Mouse (Mus musculus) cerebellum, postnatal 36 days (tissue): ENCODE results near the gene Tas2r108.

Source experiments
- DNase-seq, 2 experiments: peaks; one replicate each; pipeline ENCODE4 v3.0.0; 2021 to 2022; ENCODE audit warnings: mixed read lengths in 2 of 2

The Tas2r108 gene

GRCm38 (mm10) chr6:40493229-40493628, at the start of gene Tas2r108:
Gene Tas2r108 (plus strand): TSS chr6:40493529.
- no peak for DNase-seq

GRCm38 (mm10) chr6:40448626-40449025, 44.7 kb upstream of the Tas2r108 start:
- DNase-seq: no peak

GRCm38 (mm10) chr6:40454436-40455041, 38.8 kb upstream of the Tas2r108 start:
- no peak for DNase-seq

- DNase-seq: no peak
These were observed 27.6 kb upstream of the Tas2r108 start for GRCm38 (mm10) chr6:40465710-40466109.

DNA sequence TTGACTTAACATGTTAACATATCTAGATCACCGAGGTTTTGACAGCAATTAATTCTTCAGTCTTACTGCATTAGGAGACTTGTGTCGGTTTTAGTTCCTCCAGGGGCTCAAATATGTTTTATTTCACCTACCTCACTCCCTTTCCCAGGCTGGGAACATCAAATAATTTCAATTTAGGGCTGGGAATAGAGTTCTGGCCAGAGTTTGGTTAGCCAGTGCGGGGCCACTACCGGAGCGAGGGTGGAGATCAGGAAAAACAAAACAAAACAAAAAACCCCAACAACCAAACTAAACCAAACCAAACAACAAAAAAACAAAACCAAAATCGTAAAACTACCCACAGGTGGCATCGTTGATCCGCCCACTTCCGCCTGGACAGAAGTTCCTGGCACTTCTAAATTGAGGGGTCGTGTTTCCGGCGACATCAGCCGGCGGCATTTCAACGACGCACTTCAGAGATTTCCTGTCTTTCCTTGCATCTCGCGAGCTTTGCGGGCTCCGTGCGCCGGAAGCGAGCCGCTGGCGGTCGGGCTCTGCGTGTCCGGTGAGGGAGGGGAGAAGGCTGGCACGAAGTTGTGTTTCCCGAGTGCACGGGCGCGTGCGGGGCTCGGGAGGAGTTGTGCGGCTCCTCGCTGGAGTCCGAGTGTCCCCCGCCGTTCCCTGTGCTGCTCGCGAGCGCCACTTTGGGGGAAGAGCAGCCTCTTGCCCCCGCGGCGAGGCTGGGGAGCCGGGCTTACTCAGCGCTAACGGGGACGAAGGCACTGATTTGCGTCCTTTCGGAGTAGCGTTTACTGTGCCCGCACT, 22.2 kb upstream of the Tas2r108 start, which contains the start of gene Ssbp1:
Gene Ssbp1, plus strand, starts transcription at position 437 of the 804 bp plus-strand sequence.
- peak; percentile 89 to 91 for DNase-seq

GRCm38 (mm10) chr6:40471720-40472010, 21.7 kb upstream of the Tas2r108 start:
- DNase-seq: no peak

GRCm38 (mm10) chr6:40476132-40476531, 17.2 kb upstream of the Tas2r108 start:
- DNase-seq: no peak

- DNase-seq: no peak
These were observed 13.6 kb upstream of the Tas2r108 start for GRCm38 (mm10) chr6:40479705-40480104.

- no peak for DNase-seq
These were observed 11.0 kb upstream of the Tas2r108 start for GRCm38 (mm10) chr6:40482318-40482717.

- DNase-seq: no peak
These were observed 2.4 kb upstream of the Tas2r108 start, which contains the start of gene Tas2r137 for GRCm38 (mm10) chr6:40490933-40491332. Gene Tas2r137 (plus strand): TSS chr6:40491233.

DNA sequence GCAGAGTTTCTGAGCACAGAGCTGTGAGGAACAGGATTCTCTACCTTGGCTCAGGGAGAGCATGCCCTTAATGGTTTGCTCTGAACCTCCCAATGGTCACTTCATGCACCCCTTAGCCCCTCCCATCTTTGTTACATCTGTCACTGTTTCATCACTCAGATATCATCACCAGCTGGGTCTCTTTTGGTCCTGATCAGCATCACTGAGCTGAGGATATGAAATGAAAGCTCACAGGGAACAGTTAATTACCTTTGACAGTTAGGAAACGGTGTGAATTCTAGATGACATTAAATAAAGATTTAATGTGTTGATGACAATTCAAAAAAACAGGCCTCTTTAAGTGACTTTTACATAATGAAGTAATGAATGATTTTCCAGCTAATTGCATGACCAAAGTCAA, 26.1 kb downstream of the Tas2r108 start, which contains the start of gene Prss37:
Gene Prss37, minus strand, starts transcription at position 101 of the 400 bp plus-strand sequence.
- no peak for DNase-seq
